Mouse (Mus musculus): Measurements from ENCODE around the gene Cd24a. TPM values are rescaled to one million over a fixed set of nuclear protein-coding genes. Genes with fewer than 3 reads are reported as not detected.

Cd24a gene
- polyA plus RNA-seq, 1 experiment from 2014 or later, result 80.4 TPM

- Histone ChIP-seq H3K9ac (ENCODE audit: low read length) (0 out of 2 replicates have a peak overlapping the region, but pooled peaks have one; percentile 25), H3K27ac (replicated peaks in 1 of 2; ENCODE audit: control insufficient read depth in 1 of 2, insufficient read depth in 1 of 2, low read depth in 2 of 2, low read length in 2 of 2) (no peak overlapping the region), H3K4me2 (ENCODE audit: low read length) (peak overlapping the region; percentile 13; the same call in 1 of the 2 replicates), H3K9me3 (ENCODE audit: control insufficient read depth, low read length) (no peaks in the 10 kb centered on the region), H3K4me3 (ENCODE audit: control insufficient read depth in 1 of 2, insufficient read depth in 1 of 2, low read depth in 1 of 2, low read length in 2 of 2) (no peak overlapping the region), H3K4me1 (ENCODE audit: control insufficient read depth in 2 of 2, insufficient read depth in 2 of 2, low read length in 2 of 2) (peaks cover 4 to 13% of the 10 kb centered on the region in 2 experiments; a peak in 3 of 4 replicates), H3K36me3 (ENCODE audit: control insufficient read depth, insufficient read depth, low read length) (no peaks in the 10 kb centered on the region), H3K27me3 (ENCODE audit: control insufficient read depth, insufficient read depth, low read length) (no peaks in the 10 kb centered on the region)
- WGBS, result 67% methylated on average over 1 of the region's 1 CpGs
- no peak for ATAC-seq (ENCODE audit: insufficient number of reproducible peaks, insufficient read depth, low FRiP score, low read depth)
Measured at GRCm38 (mm10) chr10:43601039-43601438, 23.0 kb downstream of the Cd24a start.

GRCm38 (mm10) chr10:43601511-43602396, 23.7 kb downstream of the Cd24a start:
- no peak for ATAC-seq (ENCODE audit: insufficient number of reproducible peaks, insufficient read depth, low FRiP score, low read depth)

GRCm38 (mm10) chr10:43603975-43604686, 26.0 kb downstream of the Cd24a start:
- Histone ChIP-seq H3K4me2 (ENCODE audit: low read length) (no peak overlapping the region), H3K4me3 (ENCODE audit: control insufficient read depth in 1 of 2, insufficient read depth in 1 of 2, low read depth in 1 of 2, low read length in 2 of 2) (no peak overlapping the region), H3K4me1 (ENCODE audit: control insufficient read depth in 2 of 2, insufficient read depth in 2 of 2, low read length in 2 of 2) (peaks cover 2 to 9% of the 10 kb centered on the region in 2 experiments; a peak in 2 of 4 replicates), H3K36me3 (ENCODE audit: control insufficient read depth, insufficient read depth, low read length) (no peaks in the 10 kb centered on the region), H3K27ac (replicated peaks in 1 of 2; ENCODE audit: control insufficient read depth in 1 of 2, insufficient read depth in 1 of 2, low read depth in 2 of 2, low read length in 2 of 2) (no peak overlapping the region), H3K27me3 (ENCODE audit: control insufficient read depth, insufficient read depth, low read length) (no peaks in the 10 kb centered on the region), H3K9ac (ENCODE audit: low read length) (no peak overlapping the region), H3K9me3 (ENCODE audit: control insufficient read depth, low read length) (no peaks in the 10 kb centered on the region)
- 64% methylated on average over 4 of the region's 4 CpGs for WGBS
- ATAC-seq (ENCODE audit: insufficient number of reproducible peaks, insufficient read depth, low FRiP score, low read depth), result no peak

More at GRCm38 (mm10) chr10:43601511-43602396, 23.7 kb downstream of the Cd24a start:
- Histone ChIP-seq H3K9me3 (ENCODE audit: control insufficient read depth, low read length) (no peaks in the 10 kb centered on the region), H3K36me3 (ENCODE audit: control insufficient read depth, insufficient read depth, low read length) (no peaks in the 10 kb centered on the region), H3K27ac (replicated peaks in 1 of 2; ENCODE audit: control insufficient read depth in 1 of 2, insufficient read depth in 1 of 2, low read depth in 2 of 2, low read length in 2 of 2) (no peak overlapping the region), H3K4me1 (ENCODE audit: control insufficient read depth in 2 of 2, insufficient read depth in 2 of 2, low read length in 2 of 2) (peaks cover 4 to 13% of the 10 kb centered on the region in 2 experiments; a peak in 3 of 4 replicates), H3K4me3 (ENCODE audit: control insufficient read depth in 1 of 2, insufficient read depth in 1 of 2, low read depth in 1 of 2, low read length in 2 of 2) (no peak overlapping the region), H3K27me3 (ENCODE audit: control insufficient read depth, insufficient read depth, low read length) (no peaks in the 10 kb centered on the region), H3K9ac (ENCODE audit: low read length) (peak overlapping the region; percentile 25; the same call in 1 of the 2 replicates), H3K4me2 (ENCODE audit: low read length) (peak overlapping the region; percentile 13; the same call in 1 of the 2 replicates)
- WGBS, result 49% methylated on average over 14 of the region's 14 CpGs

- Histone ChIP-seq H3K4me2 (ENCODE audit: low read length) (no peak overlapping the region), H3K27ac (replicated peaks in 1 of 2; ENCODE audit: control insufficient read depth in 1 of 2, insufficient read depth in 1 of 2, low read depth in 2 of 2, low read length in 2 of 2) (no peak overlapping the region), H3K27me3 (ENCODE audit: control insufficient read depth, insufficient read depth, low read length) (no peaks in the 10 kb centered on the region), H3K4me3 (ENCODE audit: control insufficient read depth in 1 of 2, insufficient read depth in 1 of 2, low read depth in 1 of 2, low read length in 2 of 2) (no peak overlapping the region), H3K9me3 (ENCODE audit: control insufficient read depth, low read length) (no peaks in the 10 kb centered on the region), H3K36me3 (ENCODE audit: control insufficient read depth, insufficient read depth, low read length) (no peaks in the 10 kb centered on the region), H3K4me1 (ENCODE audit: control insufficient read depth in 2 of 2, insufficient read depth in 2 of 2, low read length in 2 of 2) (peaks cover 2 to 9% of the 10 kb centered on the region in 2 experiments; a peak in 2 of 4 replicates), H3K9ac (ENCODE audit: low read length) (no peak overlapping the region)
- ATAC-seq (ENCODE audit: insufficient number of reproducible peaks, insufficient read depth, low FRiP score, low read depth), result no peak
- 53% methylated on average over 10 of the region's 10 CpGs for WGBS
Measured at GRCm38 (mm10) chr10:43604687-43605250, 26.7 kb downstream of the Cd24a start.

- H3K4me3 ChIP-seq (ENCODE audit: control insufficient read depth in 1 of 2, insufficient read depth in 1 of 2, low read depth in 1 of 2, low read length in 2 of 2), result no peak overlapping the region
- no peak overlapping the region for H3K27ac ChIP-seq (replicated peaks in 1 of 2; ENCODE audit: control insufficient read depth in 1 of 2, insufficient read depth in 1 of 2, low read depth in 2 of 2, low read length in 2 of 2)
- 76% methylated on average over 7 of the region's 7 CpGs for WGBS
- H3K4me1 ChIP-seq (ENCODE audit: control insufficient read depth in 2 of 2, insufficient read depth in 2 of 2, low read length in 2 of 2), result peaks cover 2 to 9% of the 10 kb centered on the region in 2 experiments; a peak in 2 of 4 replicates
- no peaks in the 10 kb centered on the region for H3K27me3 ChIP-seq (ENCODE audit: control insufficient read depth, insufficient read depth, low read length)
- H3K9ac ChIP-seq (ENCODE audit: low read length), result no peak overlapping the region
- no peak for ATAC-seq (ENCODE audit: insufficient number of reproducible peaks, insufficient read depth, low FRiP score, low read depth)
- H3K4me2 ChIP-seq (ENCODE audit: low read length), result no peak overlapping the region
- H3K36me3 ChIP-seq (ENCODE audit: control insufficient read depth, insufficient read depth, low read length), result no peaks in the 10 kb centered on the region
- H3K9me3 ChIP-seq (ENCODE audit: control insufficient read depth, low read length), result no peaks in the 10 kb centered on the region
Measured at GRCm38 (mm10) chr10:43605901-43606300, 27.8 kb downstream of the Cd24a start.

GRCm38 (mm10) chr10:43609507-43609906, 31.4 kb downstream of the Cd24a start:
- 40% methylated on average over 5 of the region's 5 CpGs for WGBS
- no peak overlapping the region for H3K27ac ChIP-seq (replicated peaks in 1 of 2; ENCODE audit: control insufficient read depth in 1 of 2, insufficient read depth in 1 of 2, low read depth in 2 of 2, low read length in 2 of 2)
- H3K9me3 ChIP-seq (ENCODE audit: control insufficient read depth, low read length), result no peaks in the 10 kb centered on the region
- peaks cover 0 to 1% of the 10 kb centered on the region in 2 experiments; a peak in 1 of 4 replicates for H3K4me1 ChIP-seq (ENCODE audit: control insufficient read depth in 2 of 2, insufficient read depth in 2 of 2, low read length in 2 of 2)
- no peak for ATAC-seq (ENCODE audit: insufficient number of reproducible peaks, insufficient read depth, low FRiP score, low read depth)
- H3K9ac ChIP-seq (ENCODE audit: low read length), result no peak overlapping the region
- no peak overlapping the region for H3K4me2 ChIP-seq (ENCODE audit: low read length)
- no peaks in the 10 kb centered on the region for H3K27me3 ChIP-seq (ENCODE audit: control insufficient read depth, insufficient read depth, low read length)
- H3K4me3 ChIP-seq (ENCODE audit: control insufficient read depth in 1 of 2, insufficient read depth in 1 of 2, low read depth in 1 of 2, low read length in 2 of 2), result no peak overlapping the region
- H3K36me3 ChIP-seq (ENCODE audit: control insufficient read depth, insufficient read depth, low read length), result no peaks in the 10 kb centered on the region

GRCm38 (mm10) chr10:43609958-43610357, 31.9 kb downstream of the Cd24a start:
- H3K9ac ChIP-seq (ENCODE audit: low read length), result no peak overlapping the region

More at GRCm38 (mm10) chr10:43609958-43610357, 31.9 kb downstream of the Cd24a start:
- H3K27me3 ChIP-seq (ENCODE audit: control insufficient read depth, insufficient read depth, low read length), result no peaks in the 10 kb centered on the region
- H3K4me3 ChIP-seq (ENCODE audit: control insufficient read depth in 1 of 2, insufficient read depth in 1 of 2, low read depth in 1 of 2, low read length in 2 of 2), result no peak overlapping the region
- no peaks in the 10 kb centered on the region for H3K9me3 ChIP-seq (ENCODE audit: control insufficient read depth, low read length)
- H3K36me3 ChIP-seq (ENCODE audit: control insufficient read depth, insufficient read depth, low read length), result no peaks in the 10 kb centered on the region
- 60% methylated on average over 2 of the region's 2 CpGs for WGBS
- ATAC-seq (ENCODE audit: insufficient number of reproducible peaks, insufficient read depth, low FRiP score, low read depth), result no peak
- H3K27ac ChIP-seq (replicated peaks in 1 of 2; ENCODE audit: control insufficient read depth in 1 of 2, insufficient read depth in 1 of 2, low read depth in 2 of 2, low read length in 2 of 2), result no peak overlapping the region
- no peaks in the 10 kb centered on the region for H3K4me1 ChIP-seq (ENCODE audit: control insufficient read depth in 2 of 2, insufficient read depth in 2 of 2, low read length in 2 of 2)
- H3K4me2 ChIP-seq (ENCODE audit: low read length), result no peak overlapping the region

Data from heart, embryonic 14.5 days (tissue).